Mouse (Mus musculus) hindbrain, embryonic 11.5 days (tissue): ENCODE data around the gene Ncapd3. TPM values are rescaled to one million over a fixed set of nuclear protein-coding genes. Genes with fewer than 3 reads are reported as not detected.

Experiments
- ATAC-seq: fragments of 200-750 bp; cut with Nextera tagmentation; 2 replicates; pipeline ENCODE4 v1.8.0; 2017; ENCODE audit warnings: mild to moderate bottlenecking, moderate TSS enrichment, moderate library complexity; ENCODE audit not compliant: low FRiP score
- DNase-seq: peaks from one replicate; pipeline ENCODE4 v3.0.0-alpha.2; 2015; ENCODE audit warnings: low spot score
- H3K27ac ChIP-seq: fragments of 300-500 bp; sonication (generic); 2 replicates; pipeline ENCODE4 v1.5.1; 2014; ENCODE audit warnings: mild to moderate bottlenecking, low read depth, low read length
- H3K27me3 ChIP-seq: fragments of 300-500 bp; sonication (generic); 2 replicates; pipeline ENCODE4 v1.6.1; 2014; ENCODE audit warnings: mild to moderate bottlenecking, low read length, moderate library complexity, mixed read lengths; ENCODE audit not compliant: control insufficient read depth, insufficient read depth
- H3K36me3 ChIP-seq: fragments of 300-500 bp; sonication (generic); 2 replicates; pipeline ENCODE4 v1.6.1; 2014; ENCODE audit warnings: mild to moderate bottlenecking, low read length, moderate library complexity, mixed read lengths; ENCODE audit not compliant: control insufficient read depth, insufficient read depth
- H3K4me1 ChIP-seq: fragments of 300-500 bp; sonication (generic); replicated peaks from 2 replicates; pipeline ENCODE4 v1.6.1; 2014; ENCODE audit warnings: low read length, mixed read lengths; ENCODE audit not compliant: control insufficient read depth, insufficient read depth
- H3K4me2 ChIP-seq: fragments of 300-500 bp; sonication (generic); replicated peaks from 2 replicates; pipeline ENCODE4 v1.6.1; 2014; ENCODE audit warnings: mild to moderate bottlenecking, low read depth, low read length
- H3K4me3 ChIP-seq: fragments of 300-500 bp; sonication (generic); 2 replicates; pipeline ENCODE4 v1.5.1; 2014; ENCODE audit warnings: low read depth, low read length
- H3K9ac ChIP-seq: fragments of 300-500 bp; sonication (generic); 2 replicates; pipeline ENCODE4 v1.6.1; 2014; ENCODE audit warnings: low read depth, low read length
- H3K9me3 ChIP-seq: fragments of 300-500 bp; sonication (generic); 2 replicates; pipeline ENCODE4 v1.6.1; 2016; ENCODE audit warnings: low read length; ENCODE audit not compliant: control insufficient read depth
- WGBS: fragments of 180-500 bp; shearing (Covaris S2); extraction: QIAGEN DNeasy Blood & Tissue Kit; methylation state at CpG from one replicate; pipeline ENCODE4 v1.1.7; 2014; 5-methylcytosine and 5-hydroxymethylcytosine counted together
- polyA plus RNA-seq: library from polyadenylated mRNA; unstranded; fragments of >200 nt; fragmentation: Nextera tagmentation; extraction: Ambion mirVana; gene quantifications from 2 replicates; pipeline ENCODE4 v1.2.1, GENCODE M21; 2014

The Ncapd3 gene
- polyA plus RNA-seq, 1 experiment from 2014 or later, result 31.8 TPM

GRCm38 (mm10) chr9:27023681-27024080 is 6.3 kb upstream of the Ncapd3 start:
- H3K27me3 ChIP-seq, result no peaks in the 10 kb centered on the region
- no peak overlapping the region for H3K4me2 ChIP-seq
- no peak overlapping the region for H3K27ac ChIP-seq
- no peak overlapping the region for H3K9ac ChIP-seq
- H3K9me3 ChIP-seq, result no peaks in the 10 kb centered on the region
- no peak overlapping the region for H3K4me3 ChIP-seq
- DNase-seq, result no peak
- ATAC-seq, result no peak
- H3K4me1 ChIP-seq, result peaks cover 5% of the 10 kb centered on the region
- 90% methylated on average over 4 of the region's 4 CpGs for WGBS
- H3K36me3 ChIP-seq, result 0 out of 2 replicates have a peak, but pooled peaks cover 2% of the 10 kb centered on the region

GRCm38 (mm10) chr9:27026708-27027107 is 3.3 kb upstream of the Ncapd3 start:
- H3K36me3 ChIP-seq, result no peaks in the 10 kb centered on the region
- H3K27me3 ChIP-seq, result no peaks in the 10 kb centered on the region
- no peak overlapping the region for H3K27ac ChIP-seq
- no peak overlapping the region for H3K9ac ChIP-seq
- H3K4me3 ChIP-seq, result no peak overlapping the region
- H3K4me1 ChIP-seq, result peaks cover 5% of the 10 kb centered on the region
- ATAC-seq (no peak), DNase-seq (no peak)
- no peak overlapping the region for H3K4me2 ChIP-seq
- no peaks in the 10 kb centered on the region for H3K9me3 ChIP-seq
- WGBS, result 85% methylated on average over 1 of the region's 1 CpGs

- Histone ChIP-seq H3K9me3 (no peaks in the 10 kb centered on the region), H3K36me3 (no peaks in the 10 kb centered on the region), H3K27me3 (no peaks in the 10 kb centered on the region), H3K4me2 (peak overlapping the region; percentile 93), H3K4me3 (peak overlapping the region; percentile 85), H3K4me1 (peaks cover 8% of the 10 kb centered on the region), H3K27ac (peak overlapping the region; percentile 91), H3K9ac (peak overlapping the region; percentile 88)
- whole genome bisulfite sequencing, result under 1% methylated on average over 49 of the region's 52 CpGs
- peak; percentile 13; the same call in 1 of the 2 replicates for ATAC-seq
- DNase-seq, result peak; percentile 69
Measured at GRCm38 (mm10) chr9:27029022-27029827, 750 bp upstream of the Ncapd3 start.

- WGBS, result under 1% methylated on average over 17 of the region's 17 CpGs
- Histone ChIP-seq H3K4me1 (peaks cover 8% of the 10 kb centered on the region), H3K4me2 (peak overlapping the region; percentile 50), H3K27me3 (no peaks in the 10 kb centered on the region), H3K4me3 (peak overlapping the region; percentile 85), H3K9me3 (no peaks in the 10 kb centered on the region), H3K36me3 (no peaks in the 10 kb centered on the region), H3K27ac (no peak overlapping the region), H3K9ac (peak overlapping the region; percentile 55)
- ATAC-seq (peak; percentile 59), DNase-seq (no peak)
Measured at GRCm38 (mm10) chr9:27030763-27031100, 757 bp downstream of the Ncapd3 start.

- H3K36me3 ChIP-seq, result peaks cover 7% of the 10 kb centered on the region; the same call in 1 of the 2 replicates
- no peak overlapping the region for H3K27ac ChIP-seq
- no peak overlapping the region for H3K4me3 ChIP-seq
- no peak overlapping the region for H3K4me2 ChIP-seq
- no peak for ATAC-seq
- H3K9me3 ChIP-seq, result no peaks in the 10 kb centered on the region
- no peaks in the 10 kb centered on the region for H3K4me1 ChIP-seq
- no peaks in the 10 kb centered on the region for H3K27me3 ChIP-seq
- no peak overlapping the region for H3K9ac ChIP-seq
- 91% methylated on average over 5 of the region's 5 CpGs for WGBS
- no peak for DNase-seq
Measured at GRCm38 (mm10) chr9:27043892-27044291, 13.9 kb downstream of the Ncapd3 start.

GRCm38 (mm10) chr9:27049492-27049891 is 19.5 kb downstream of the Ncapd3 start:
- no peak overlapping the region for H3K4me2 ChIP-seq
- no peaks in the 10 kb centered on the region for H3K9me3 ChIP-seq
- ATAC-seq, result no peak
- 92% methylated on average over 2 of the region's 2 CpGs for WGBS
- H3K36me3 ChIP-seq, result peaks cover 13% of the 10 kb centered on the region; the same call in 1 of the 2 replicates
- no peak for DNase-seq
- H3K9ac ChIP-seq, result no peak overlapping the region
- H3K4me1 ChIP-seq, result no peaks in the 10 kb centered on the region
- H3K27me3 ChIP-seq, result no peaks in the 10 kb centered on the region
- no peak overlapping the region for H3K27ac ChIP-seq
- no peak overlapping the region for H3K4me3 ChIP-seq

GRCm38 (mm10) chr9:27058341-27058740 is 28.4 kb downstream of the Ncapd3 start:
- Histone ChIP-seq H3K27me3 (no peaks in the 10 kb centered on the region), H3K4me3 (no peak overlapping the region), H3K4me2 (no peak overlapping the region), H3K27ac (no peak overlapping the region), H3K4me1 (no peaks in the 10 kb centered on the region), H3K9ac (no peak overlapping the region), H3K36me3 (peaks cover 5% of the 10 kb centered on the region; the same call in 1 of the 2 replicates), H3K9me3 (no peaks in the 10 kb centered on the region)
- DNase-seq (no peak), ATAC-seq (no peak)
- WGBS, result 94% methylated on average over 5 of the region's 5 CpGs

GRCm38 (mm10) chr9:27070895-27071294 is 40.9 kb downstream of the Ncapd3 start:
- H3K4me1 ChIP-seq, result no peaks in the 10 kb centered on the region
- ATAC-seq (no peak), DNase-seq (no peak)
- H3K36me3 ChIP-seq, result peaks cover 19% of the 10 kb centered on the region
- H3K9me3 ChIP-seq, result no peaks in the 10 kb centered on the region
- no peak overlapping the region for H3K27ac ChIP-seq
- WGBS, result 95% methylated on average over 4 of the region's 4 CpGs
- H3K4me2 ChIP-seq, result no peak overlapping the region
- no peak overlapping the region for H3K9ac ChIP-seq
- no peaks in the 10 kb centered on the region for H3K27me3 ChIP-seq
- no peak overlapping the region for H3K4me3 ChIP-seq

GRCm38 (mm10) chr9:27074677-27075076 is 44.7 kb downstream of the Ncapd3 start:
- 85% methylated on average over 1 of the region's 1 CpGs for WGBS

More at GRCm38 (mm10) chr9:27074677-27075076, 44.7 kb downstream of the Ncapd3 start:
- no peak overlapping the region for H3K9ac ChIP-seq
- no peak overlapping the region for H3K4me3 ChIP-seq
- H3K27ac ChIP-seq, result no peak overlapping the region
- peaks cover 13% of the 10 kb centered on the region for H3K36me3 ChIP-seq
- no peaks in the 10 kb centered on the region for H3K27me3 ChIP-seq
- no peaks in the 10 kb centered on the region for H3K4me1 ChIP-seq
- no peaks in the 10 kb centered on the region for H3K9me3 ChIP-seq
- DNase-seq (peak; percentile 7), ATAC-seq (no peak)
- no peak overlapping the region for H3K4me2 ChIP-seq
